Mouse (Mus musculus): ENCODE results near the gene Zyg11b. TPM values are rescaled to one million over a fixed set of nuclear protein-coding genes. Genes with fewer than 3 reads are reported as not detected.

Zyg11b gene
- polyA plus RNA-seq, 1 experiment from 2014 or later = 14.5 TPM

GRCm38 (mm10) chr4:108338811-108339210 lies 37.9 kb upstream of the Zyg11b start:
- peak; percentile 9; the same call in 1 of the 2 replicates for ATAC-seq (ENCODE audit: low read depth)
- Histone ChIP-seq H3K9me3 (ENCODE audit: control insufficient read depth, low read length) (no peaks in the 10 kb centered on the region), H3K27me3 (replicated peaks; ENCODE audit: control insufficient read depth, insufficient read depth, low read length) (no peaks in the 10 kb centered on the region), H3K4me3 (ENCODE audit: low read depth, low read length) (no peak overlapping the region), H3K27ac (replicated peaks; ENCODE audit: low read depth, low read length) (peak overlapping the region; percentile 7; the same call in 1 of the 2 replicates), H3K36me3 (ENCODE audit: control insufficient read depth, insufficient read depth, low read length) (peaks cover 44% of the 10 kb centered on the region), H3K9ac (ENCODE audit: low read depth, low read length) (no peak overlapping the region), H3K4me2 (ENCODE audit: low read depth, low read length) (no peak overlapping the region), H3K4me1 (ENCODE audit: control insufficient read depth, insufficient read depth, low read length) (0 out of 2 replicates have a peak, but pooled peaks cover 2% of the 10 kb centered on the region)
- WGBS = 69% methylated on average over 10 of the region's 10 CpGs
- no peak for DNase-seq (ENCODE audit: low spot score)

GRCm38 (mm10) chr4:108338321-108338733 lies 37.4 kb upstream of the Zyg11b start:
- H3K27ac ChIP-seq (replicated peaks; ENCODE audit: low read depth, low read length) = no peak overlapping the region; the same call in 1 of the 2 replicates
- peak; percentile 35; the same call in 1 of the 2 replicates for ATAC-seq (ENCODE audit: low read depth)
- no peak overlapping the region for H3K9ac ChIP-seq (ENCODE audit: low read depth, low read length)
- 77% methylated on average over 9 of the region's 9 CpGs for WGBS
- DNase-seq (ENCODE audit: low spot score) = peak; percentile 56
- no peak overlapping the region for H3K4me2 ChIP-seq (ENCODE audit: low read depth, low read length)
- no peaks in the 10 kb centered on the region for H3K27me3 ChIP-seq (replicated peaks; ENCODE audit: control insufficient read depth, insufficient read depth, low read length)
- no peak overlapping the region for H3K4me3 ChIP-seq (ENCODE audit: low read depth, low read length)
- H3K36me3 ChIP-seq (ENCODE audit: control insufficient read depth, insufficient read depth, low read length) = peaks cover 49% of the 10 kb centered on the region
- no peaks in the 10 kb centered on the region for H3K9me3 ChIP-seq (ENCODE audit: control insufficient read depth, low read length)
- H3K4me1 ChIP-seq (ENCODE audit: control insufficient read depth, insufficient read depth, low read length) = no peaks in the 10 kb centered on the region

GRCm38 (mm10) chr4:108337817-108338216 lies 36.9 kb upstream of the Zyg11b start:
- H3K4me2 ChIP-seq (ENCODE audit: low read depth, low read length) = no peak overlapping the region
- no peak overlapping the region for H3K9ac ChIP-seq (ENCODE audit: low read depth, low read length)
- no peaks in the 10 kb centered on the region for H3K27me3 ChIP-seq (replicated peaks; ENCODE audit: control insufficient read depth, insufficient read depth, low read length)
- no peak overlapping the region for H3K27ac ChIP-seq (replicated peaks; ENCODE audit: low read depth, low read length)
- no peak for DNase-seq (ENCODE audit: low spot score)
- H3K4me1 ChIP-seq (ENCODE audit: control insufficient read depth, insufficient read depth, low read length) = no peaks in the 10 kb centered on the region
- H3K9me3 ChIP-seq (ENCODE audit: control insufficient read depth, low read length) = no peaks in the 10 kb centered on the region
- 49% methylated on average over 3 of the region's 3 CpGs for WGBS
- H3K36me3 ChIP-seq (ENCODE audit: control insufficient read depth, insufficient read depth, low read length) = peaks cover 54% of the 10 kb centered on the region
- no peak overlapping the region for H3K4me3 ChIP-seq (ENCODE audit: low read depth, low read length)
- ATAC-seq (ENCODE audit: low read depth) = no peak

- WGBS = 78% methylated on average over 2 of the region's 2 CpGs
- DNase-seq (ENCODE audit: low spot score) = no peak
- ATAC-seq (ENCODE audit: low read depth) = no peak
- Histone ChIP-seq H3K27ac (replicated peaks; ENCODE audit: low read depth, low read length) (no peak overlapping the region), H3K9me3 (ENCODE audit: control insufficient read depth, low read length) (no peaks in the 10 kb centered on the region), H3K9ac (ENCODE audit: low read depth, low read length) (no peak overlapping the region), H3K36me3 (ENCODE audit: control insufficient read depth, insufficient read depth, low read length) (peaks cover 63% of the 10 kb centered on the region), H3K4me3 (ENCODE audit: low read depth, low read length) (no peak overlapping the region), H3K4me1 (ENCODE audit: control insufficient read depth, insufficient read depth, low read length) (no peaks in the 10 kb centered on the region), H3K27me3 (replicated peaks; ENCODE audit: control insufficient read depth, insufficient read depth, low read length) (no peaks in the 10 kb centered on the region), H3K4me2 (ENCODE audit: low read depth, low read length) (no peak overlapping the region)
Observed at GRCm38 (mm10) chr4:108336765-108337164, 35.9 kb upstream of the Zyg11b start.

- Histone ChIP-seq H3K27me3 (replicated peaks; ENCODE audit: control insufficient read depth, insufficient read depth, low read length) (no peaks in the 10 kb centered on the region), H3K4me3 (ENCODE audit: low read depth, low read length) (no peak overlapping the region), H3K27ac (replicated peaks; ENCODE audit: low read depth, low read length) (no peak overlapping the region), H3K4me2 (ENCODE audit: low read depth, low read length) (no peak overlapping the region), H3K9ac (ENCODE audit: low read depth, low read length) (no peak overlapping the region), H3K4me1 (ENCODE audit: control insufficient read depth, insufficient read depth, low read length) (no peaks in the 10 kb centered on the region), H3K36me3 (ENCODE audit: control insufficient read depth, insufficient read depth, low read length) (peaks cover 62% of the 10 kb centered on the region), H3K9me3 (ENCODE audit: control insufficient read depth, low read length) (no peaks in the 10 kb centered on the region)
- WGBS = 85% methylated on average over 6 of the region's 6 CpGs
- ATAC-seq (ENCODE audit: low read depth) (no peak), DNase-seq (ENCODE audit: low spot score) (no peak)
Observed at GRCm38 (mm10) chr4:108335413-108335812, 34.5 kb upstream of the Zyg11b start.

- ATAC-seq (ENCODE audit: low read depth) = no peak
- Histone ChIP-seq H3K9me3 (ENCODE audit: control insufficient read depth, low read length) (no peaks in the 10 kb centered on the region), H3K27ac (replicated peaks; ENCODE audit: low read depth, low read length) (no peak overlapping the region), H3K9ac (ENCODE audit: low read depth, low read length) (no peak overlapping the region), H3K4me2 (ENCODE audit: low read depth, low read length) (no peak overlapping the region), H3K27me3 (replicated peaks; ENCODE audit: control insufficient read depth, insufficient read depth, low read length) (no peaks in the 10 kb centered on the region), H3K4me1 (ENCODE audit: control insufficient read depth, insufficient read depth, low read length) (no peaks in the 10 kb centered on the region), H3K36me3 (ENCODE audit: control insufficient read depth, insufficient read depth, low read length) (peaks cover 47% of the 10 kb centered on the region), H3K4me3 (ENCODE audit: low read depth, low read length) (no peak overlapping the region)
- no peak for DNase-seq (ENCODE audit: low spot score)
- WGBS = 82% methylated on average over 9 of the region's 9 CpGs
Observed at GRCm38 (mm10) chr4:108332041-108332440, 31.1 kb upstream of the Zyg11b start.

GRCm38 (mm10) chr4:108329840-108330239 lies 28.9 kb upstream of the Zyg11b start:
- H3K27me3 ChIP-seq (replicated peaks; ENCODE audit: control insufficient read depth, insufficient read depth, low read length) = no peaks in the 10 kb centered on the region
- H3K4me2 ChIP-seq (ENCODE audit: low read depth, low read length) = no peak overlapping the region
- ATAC-seq (ENCODE audit: low read depth) (no peak), DNase-seq (ENCODE audit: low spot score) (no peak)
- H3K36me3 ChIP-seq (ENCODE audit: control insufficient read depth, insufficient read depth, low read length) = peaks cover 26% of the 10 kb centered on the region
- no peaks in the 10 kb centered on the region for H3K4me1 ChIP-seq (ENCODE audit: control insufficient read depth, insufficient read depth, low read length)
- no peaks in the 10 kb centered on the region for H3K9me3 ChIP-seq (ENCODE audit: control insufficient read depth, low read length)
- no peak overlapping the region for H3K9ac ChIP-seq (ENCODE audit: low read depth, low read length)
- no peak overlapping the region for H3K27ac ChIP-seq (replicated peaks; ENCODE audit: low read depth, low read length)
- 96% methylated on average over 6 of the region's 6 CpGs for WGBS
- H3K4me3 ChIP-seq (ENCODE audit: low read depth, low read length) = no peak overlapping the region

- no peaks in the 10 kb centered on the region for H3K27me3 ChIP-seq (replicated peaks; ENCODE audit: control insufficient read depth, insufficient read depth, low read length)
- H3K4me1 ChIP-seq (ENCODE audit: control insufficient read depth, insufficient read depth, low read length) = no peaks in the 10 kb centered on the region
- H3K9ac ChIP-seq (ENCODE audit: low read depth, low read length) = peak within 1 kb of the TSS; percentile 70
- H3K4me3 ChIP-seq (ENCODE audit: low read depth, low read length) = peak within 1 kb of the TSS; percentile 67
- H3K27ac ChIP-seq (replicated peaks; ENCODE audit: low read depth, low read length) = peak within 1 kb of the TSS; percentile 94
- H3K36me3 ChIP-seq (ENCODE audit: control insufficient read depth, insufficient read depth, low read length) = peaks cover 10% of the 10 kb centered on the region
- peak; percentile 94 for ATAC-seq (ENCODE audit: low read depth)
- WGBS = under 1% methylated on average over 32 of the region's 45 CpGs
- H3K4me2 ChIP-seq (ENCODE audit: low read depth, low read length) = peak within 1 kb of the TSS; percentile 60
- peak; percentile 97 for DNase-seq (ENCODE audit: low spot score)
- H3K9me3 ChIP-seq (ENCODE audit: control insufficient read depth, low read length) = no peaks in the 10 kb centered on the region
Observed at GRCm38 (mm10) chr4:108327730-108328484, 27.0 kb upstream of the Zyg11b start, which contains the start of gene Coa7. Gene Coa7 (plus strand): TSS chr4:108328140.

All from embryonic facial prominence, embryonic 14.5 days (tissue).